Mouse (Mus musculus) ES-E14 (cell line): Measurements from ENCODE around the gene Spcs1.

Experiments
- CHD2 ChIP-seq: IDR thresholded peaks from 2 replicates; pipeline ENCODE4 v1.6.1; 2014; ENCODE audit warnings: mild to moderate bottlenecking, low read depth, low read length, inconsistent platforms
- HCFC1 ChIP-seq: IDR thresholded peaks from 2 replicates; pipeline ENCODE4 v1.6.1; 2012; ENCODE audit warnings: low read length, inconsistent platforms, borderline replicate concordance; ENCODE audit not compliant: insufficient read depth
- MAFK ChIP-seq: IDR thresholded peaks from 2 replicates; pipeline ENCODE4 v1.6.1; 2014; ENCODE audit warnings: mild to moderate bottlenecking, low read depth, low read length, inconsistent platforms; ENCODE audit not compliant: insufficient read depth
- ZNF384 ChIP-seq: IDR thresholded peaks from 2 replicates; pipeline ENCODE4 v1.6.1; 2012; ENCODE audit warnings: low read depth, low read length, inconsistent platforms

DNA sequence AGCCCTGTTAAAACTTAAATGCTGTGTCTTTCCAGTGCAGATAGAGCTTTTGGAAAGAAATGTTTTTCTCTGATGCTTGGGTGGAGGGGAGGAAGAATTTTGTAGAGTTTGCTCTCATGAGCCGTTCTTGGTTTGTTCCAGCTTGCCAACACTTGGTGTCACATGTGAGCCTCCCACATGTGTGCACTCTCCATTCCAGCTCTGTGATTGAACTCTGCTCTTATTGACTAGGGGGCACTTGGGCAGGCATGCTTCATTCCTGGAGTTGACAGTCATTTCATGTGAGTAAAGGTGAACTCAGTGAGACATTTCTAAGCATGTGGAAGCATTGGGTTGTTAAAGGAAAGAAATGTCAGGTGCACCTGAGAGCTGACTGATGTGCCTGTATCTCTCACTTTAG is 21.1 kb upstream of the Spcs1 start:
- TF ChIP-seq MAFK (no peak), ZNF384 (no peak), CHD2 (no peak), HCFC1 (no peak)
